Mouse (Mus musculus) hindbrain, embryonic 14.5 days (tissue): ENCODE results near the gene Neurl1a. TPM values are rescaled to one million over a fixed set of nuclear protein-coding genes. Genes with fewer than 3 reads are reported as not detected.
A peak's percentile ranks its signal among the peaks of the same experiment; 100 is the strongest.

Source experiments
- ATAC-seq: fragments of 200-750 bp; cut with Nextera tagmentation; 2 replicates; pipeline ENCODE4 v1.8.0; 2017; ENCODE audit warnings: moderate number of reproducible peaks, mild to moderate bottlenecking, moderate TSS enrichment, moderate library complexity; ENCODE audit not compliant: low FRiP score
- DNase-seq: peaks from one replicate; pipeline ENCODE4 v3.0.0-alpha.2; 2015; ENCODE audit warnings: low spot score
- H3K27ac ChIP-seq: fragments of 300-500 bp; sonication (generic); 2 replicates; pipeline ENCODE4 v1.5.1; 2014; ENCODE audit warnings: mild to moderate bottlenecking, moderate library complexity
- H3K27me3 ChIP-seq: fragments of 300-500 bp; sonication (generic); 2 replicates; pipeline ENCODE4 v1.6.1; 2014; ENCODE audit warnings: mild to moderate bottlenecking, low read length, mixed read lengths; ENCODE audit not compliant: control insufficient read depth, insufficient read depth
- H3K36me3 ChIP-seq: fragments of 300-500 bp; sonication (generic); replicated peaks from 2 replicates; pipeline ENCODE4 v1.6.1; 2014; ENCODE audit not compliant: control insufficient read depth, insufficient read depth
- H3K4me1 ChIP-seq: fragments of 300-500 bp; sonication (generic); replicated peaks from 2 replicates; pipeline ENCODE4 v1.6.1; 2014; ENCODE audit warnings: antibody characterized with exemption, low read length, mixed read lengths; ENCODE audit not compliant: control insufficient read depth, insufficient read depth
- H3K4me2 ChIP-seq: fragments of 300-500 bp; sonication (generic); replicated peaks from 2 replicates; pipeline ENCODE4 v1.6.1; 2014; ENCODE audit warnings: mild to moderate bottlenecking, moderate library complexity
- H3K4me3 ChIP-seq: fragments of 300-500 bp; sonication (generic); replicated peaks from 2 replicates; pipeline ENCODE4 v1.5.1; 2014; ENCODE audit warnings: mild to moderate bottlenecking, low read length
- H3K9ac ChIP-seq: fragments of 300-500 bp; sonication (generic); 2 replicates; pipeline ENCODE4 v1.6.1; 2014
- H3K9me3 ChIP-seq: fragments of 300-500 bp; sonication (generic); 2 replicates; pipeline ENCODE4 v1.6.1; 2016; ENCODE audit warnings: low read length; ENCODE audit not compliant: control insufficient read depth
- WGBS: fragments of 180-500 bp; shearing (Covaris S2); extraction: QIAGEN DNeasy Blood & Tissue Kit; methylation state at CpG from one replicate; pipeline ENCODE4 v1.1.7; 2014; 5-methylcytosine and 5-hydroxymethylcytosine counted together
- polyA plus RNA-seq: library from polyadenylated mRNA; unstranded; fragments of >200 nt; fragmentation: Nextera tagmentation; extraction: Ambion mirVana; gene quantifications from 2 replicates; pipeline ENCODE4 v1.2.1, GENCODE M21; 2014

Neurl1a gene
- polyA plus RNA-seq, 1 experiment from 2014 or later = 15.1 TPM

- Histone ChIP-seq H3K27ac (no peak overlapping the region), H3K4me3 (no peak overlapping the region), H3K4me1 (peaks cover 5% of the 10 kb centered on the region), H3K9ac (no peak overlapping the region), H3K4me2 (no peak overlapping the region), H3K9me3 (no peaks in the 10 kb centered on the region), H3K36me3 (no peaks in the 10 kb centered on the region), H3K27me3 (no peaks in the 10 kb centered on the region)
- WGBS = 78% methylated on average over 6 of the region's 6 CpGs
- DNase-seq (no peak), ATAC-seq (no peak)
These were observed 36.2 kb upstream of the Neurl1a start for GRCm38 (mm10) chr19:47142438-47142837.

- ATAC-seq = no peak
- Histone ChIP-seq H3K4me3 (no peak within 1 kb of the TSS), H3K4me1 (no peaks in the 10 kb centered on the region), H3K4me2 (no peak within 1 kb of the TSS), H3K36me3 (no peaks in the 10 kb centered on the region), H3K9ac (no peak within 1 kb of the TSS), H3K9me3 (no peaks in the 10 kb centered on the region), H3K27ac (no peak within 1 kb of the TSS), H3K27me3 (no peaks in the 10 kb centered on the region)
- 96% methylated on average over 6 of the region's 6 CpGs for WGBS
- DNase-seq = no peak
These were observed 34.5 kb upstream of the Neurl1a start, which contains the start of gene Calhm1 for GRCm38 (mm10) chr19:47144154-47144553. Calhm1 (minus strand) TSS chr19:47144254.

- Histone ChIP-seq H3K27me3 (no peaks in the 10 kb centered on the region), H3K36me3 (no peaks in the 10 kb centered on the region), H3K4me3 (no peak overlapping the region), H3K27ac (no peak overlapping the region), H3K4me1 (no peaks in the 10 kb centered on the region), H3K9me3 (no peaks in the 10 kb centered on the region), H3K4me2 (no peak overlapping the region), H3K9ac (no peak overlapping the region)
- 82% methylated on average over 5 of the region's 5 CpGs for WGBS
- ATAC-seq (no peak), DNase-seq (no peak)
These were observed 30.3 kb upstream of the Neurl1a start for GRCm38 (mm10) chr19:47148267-47148847.

- Histone ChIP-seq H3K4me1 (no peaks in the 10 kb centered on the region), H3K27me3 (no peaks in the 10 kb centered on the region), H3K36me3 (no peaks in the 10 kb centered on the region), H3K4me3 (no peak overlapping the region), H3K4me2 (no peak overlapping the region), H3K9me3 (no peaks in the 10 kb centered on the region), H3K27ac (no peak overlapping the region), H3K9ac (no peak overlapping the region)
- 72% methylated on average over 3 of the region's 4 CpGs for WGBS
- DNase-seq (no peak), ATAC-seq (no peak)
These were observed 28.8 kb upstream of the Neurl1a start for GRCm38 (mm10) chr19:47149854-47150253.

- DNase-seq = peak; percentile 52
- Histone ChIP-seq H3K4me3 (peak overlapping the region; percentile 32), H3K9ac (peak overlapping the region; percentile 52), H3K4me1 (no peaks in the 10 kb centered on the region), H3K27ac (no peak overlapping the region), H3K4me2 (peak overlapping the region; percentile 58), H3K9me3 (no peaks in the 10 kb centered on the region), H3K27me3 (no peaks in the 10 kb centered on the region), H3K36me3 (no peaks in the 10 kb centered on the region)
- WGBS = 29% methylated on average over 32 of the region's 32 CpGs
- peak; percentile 65 for ATAC-seq
These were observed 27.1 kb upstream of the Neurl1a start for GRCm38 (mm10) chr19:47151332-47152061.

GRCm38 (mm10) chr19:47152062-47152369 is 26.6 kb upstream of the Neurl1a start:
- DNase-seq (no peak), ATAC-seq (no peak)
- Histone ChIP-seq H3K4me2 (peak overlapping the region; percentile 58), H3K4me3 (peak overlapping the region; percentile 32), H3K9me3 (no peaks in the 10 kb centered on the region), H3K36me3 (no peaks in the 10 kb centered on the region), H3K9ac (peak overlapping the region; percentile 52), H3K4me1 (no peaks in the 10 kb centered on the region), H3K27ac (no peak overlapping the region), H3K27me3 (no peaks in the 10 kb centered on the region)
- 70% methylated on average over 12 of the region's 12 CpGs for WGBS

GRCm38 (mm10) chr19:47153767-47154166 is 24.9 kb upstream of the Neurl1a start:
- Histone ChIP-seq H3K36me3 (no peaks in the 10 kb centered on the region), H3K9ac (no peak overlapping the region), H3K27ac (no peak overlapping the region), H3K4me1 (no peaks in the 10 kb centered on the region), H3K27me3 (no peaks in the 10 kb centered on the region), H3K9me3 (no peaks in the 10 kb centered on the region), H3K4me3 (no peak overlapping the region), H3K4me2 (no peak overlapping the region)
- WGBS = 95% methylated on average over 7 of the region's 7 CpGs
- no peak for ATAC-seq
- no peak for DNase-seq

- H3K4me2 ChIP-seq = no peak within 1 kb of the TSS
- DNase-seq (no peak), ATAC-seq (no peak)
- H3K4me3 ChIP-seq = no peak within 1 kb of the TSS
- no peaks in the 10 kb centered on the region for H3K4me1 ChIP-seq
- no peak within 1 kb of the TSS for H3K9ac ChIP-seq
- no peak within 1 kb of the TSS for H3K27ac ChIP-seq
- H3K9me3 ChIP-seq = no peaks in the 10 kb centered on the region
- 80% methylated on average over 11 of the region's 11 CpGs for WGBS
- no peaks in the 10 kb centered on the region for H3K27me3 ChIP-seq
- no peaks in the 10 kb centered on the region for H3K36me3 ChIP-seq
These were observed 21.0 kb upstream of the Neurl1a start, which contains the start of gene Calhm3 for GRCm38 (mm10) chr19:47157664-47158063. Calhm3 (minus strand) TSS chr19:47157764.

- H3K27ac ChIP-seq = no peak overlapping the region
- H3K4me3 ChIP-seq = no peak overlapping the region
- no peaks in the 10 kb centered on the region for H3K36me3 ChIP-seq
- 65% methylated on average over 4 of the region's 4 CpGs for WGBS
- no peak overlapping the region for H3K4me2 ChIP-seq
- no peak overlapping the region for H3K9ac ChIP-seq
- DNase-seq = no peak
- peaks cover 5% of the 10 kb centered on the region; the same call in 1 of the 2 replicates for H3K9me3 ChIP-seq
- no peak for ATAC-seq
- no peaks in the 10 kb centered on the region for H3K4me1 ChIP-seq
- no peaks in the 10 kb centered on the region for H3K27me3 ChIP-seq
These were observed 17.0 kb upstream of the Neurl1a start for GRCm38 (mm10) chr19:47161669-47162068.
